Mouse (Mus musculus) lung, adult 18-20 months (tissue): Measurements from ENCODE around the gene 2310011J03Rik.

Experiments used
- DNase-seq, 2 experiments: peaks; one replicate each; pipeline ENCODE4 v3.0.0; 2022; ENCODE audit warnings: mixed read lengths in 2 of 2

Gene 2310011J03Rik

DNA sequence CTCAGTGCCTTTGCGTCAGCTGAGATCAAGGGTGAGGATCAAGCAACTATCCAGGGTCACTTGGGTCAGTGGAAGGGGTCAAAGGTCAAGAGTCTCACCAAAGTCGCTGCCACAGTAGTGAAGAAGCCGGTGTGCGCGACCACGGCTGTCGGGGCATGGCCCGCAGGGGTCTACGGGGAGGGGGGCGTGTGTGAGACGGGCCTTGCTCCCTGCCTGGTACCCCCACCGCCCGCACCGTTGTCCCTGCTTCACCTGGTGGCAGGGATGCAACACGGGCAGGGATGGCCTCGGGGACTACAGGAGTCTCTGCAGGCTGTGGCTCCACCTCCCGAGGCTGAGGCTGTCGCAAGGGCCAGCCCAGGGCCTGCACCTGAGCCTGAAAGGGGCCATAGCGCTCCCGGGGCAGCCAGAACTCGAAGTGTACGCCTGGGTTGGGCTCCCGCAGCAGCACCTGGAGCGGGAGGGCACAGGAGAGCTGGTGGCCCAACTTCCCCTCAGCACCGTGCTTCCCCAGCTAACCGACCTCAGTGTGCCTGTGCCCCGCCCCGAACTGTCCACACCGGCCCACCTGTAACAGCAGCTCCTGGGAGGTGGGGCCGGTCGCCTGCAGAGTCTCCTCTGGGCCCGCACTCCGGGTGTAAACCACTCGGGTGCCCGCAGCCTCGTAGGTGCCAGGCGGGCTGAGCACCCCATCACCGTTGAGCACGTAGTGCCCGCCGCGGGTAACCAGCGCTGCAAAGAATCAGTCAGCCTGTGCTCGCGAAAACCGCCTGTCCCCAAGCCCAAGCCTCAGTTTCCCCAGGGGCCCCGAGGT, 21.4 kb upstream of the 2310011J03Rik start:
- DNase-seq, result no peak

DNA sequence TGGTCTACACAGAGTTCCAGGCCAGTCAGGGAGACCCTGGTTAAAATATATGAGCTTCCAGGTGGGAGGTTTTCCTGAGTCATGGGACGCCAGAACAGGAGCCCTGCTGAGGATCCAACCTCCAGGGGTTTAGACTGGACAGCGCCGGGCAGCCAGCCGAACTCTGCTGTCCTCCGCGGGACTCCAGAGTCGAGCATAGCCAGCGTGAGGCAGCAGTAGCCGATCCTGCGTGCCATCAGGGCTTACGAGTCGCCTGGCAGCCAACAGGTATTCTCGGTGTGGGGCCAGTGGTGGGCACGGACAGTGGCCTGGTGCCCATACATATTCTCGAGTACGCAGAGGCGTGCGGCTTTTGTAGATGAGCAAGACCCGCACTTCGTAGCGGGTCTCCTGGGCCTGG, 20.7 kb upstream of the 2310011J03Rik start:
- DNase-seq, result no peak

DNA sequence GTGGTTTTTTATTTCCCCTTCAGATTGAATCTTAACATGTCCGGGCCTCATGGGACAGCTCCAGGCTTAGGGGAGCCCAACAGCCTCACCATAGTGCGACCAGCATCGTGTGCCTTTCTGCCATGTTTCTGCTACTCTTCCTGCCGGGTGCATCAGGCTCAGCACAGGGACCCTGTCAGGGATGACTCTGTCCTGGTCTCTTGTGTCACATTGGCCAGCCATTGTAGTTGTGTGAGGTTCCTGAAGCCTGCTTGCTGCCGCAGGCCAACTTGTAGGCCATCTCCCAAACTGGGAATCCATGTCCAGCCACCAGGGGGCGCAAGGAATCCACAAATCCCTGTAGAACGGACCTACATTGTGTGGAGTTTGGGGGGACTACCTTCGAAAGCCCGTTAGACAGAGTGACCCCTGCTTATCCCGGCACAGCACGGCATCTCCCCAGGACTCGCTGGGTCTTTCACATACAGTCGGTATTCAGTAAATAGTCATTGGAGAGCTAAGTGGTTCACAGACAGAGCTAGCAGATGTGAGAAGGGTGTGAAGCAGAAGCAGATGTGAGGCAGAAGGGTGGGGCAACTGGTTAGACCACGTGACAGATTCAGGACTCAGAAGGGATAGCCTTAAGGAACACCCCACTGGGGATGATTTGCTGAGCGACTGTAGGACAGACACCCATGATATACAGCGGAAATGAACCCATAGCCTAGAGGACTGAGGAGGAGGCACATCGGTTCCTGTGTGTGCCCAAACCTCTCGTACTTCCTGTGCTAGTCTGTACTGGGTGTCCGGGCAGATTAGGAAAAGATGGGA, 19.8 kb upstream of the 2310011J03Rik start:
- DNase-seq, result peak; percentile 82

DNA sequence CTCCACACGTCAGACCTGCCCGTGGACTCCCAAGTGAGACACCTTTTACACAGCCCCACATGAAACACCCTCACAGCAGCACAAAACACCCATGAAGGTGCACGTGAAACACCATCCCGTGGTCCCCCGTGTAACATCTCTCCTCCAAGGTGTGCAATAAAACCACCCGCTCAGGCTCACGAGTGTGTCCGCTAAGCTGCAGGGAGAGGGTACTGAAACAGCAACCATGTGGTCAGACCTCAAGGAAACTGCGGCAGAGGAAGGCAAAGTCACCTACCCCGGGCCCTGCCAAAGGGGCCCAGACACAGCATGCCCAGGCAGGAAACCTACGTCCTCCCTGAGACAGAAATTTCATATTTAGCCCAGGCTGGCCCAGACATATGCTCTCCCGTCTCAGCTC, 15.9 kb upstream of the 2310011J03Rik start:
- DNase-seq, result no peak

GRCm38 (mm10) chr10:80332525-80332989, 12.2 kb upstream of the 2310011J03Rik start:
- no peak for DNase-seq

DNA sequence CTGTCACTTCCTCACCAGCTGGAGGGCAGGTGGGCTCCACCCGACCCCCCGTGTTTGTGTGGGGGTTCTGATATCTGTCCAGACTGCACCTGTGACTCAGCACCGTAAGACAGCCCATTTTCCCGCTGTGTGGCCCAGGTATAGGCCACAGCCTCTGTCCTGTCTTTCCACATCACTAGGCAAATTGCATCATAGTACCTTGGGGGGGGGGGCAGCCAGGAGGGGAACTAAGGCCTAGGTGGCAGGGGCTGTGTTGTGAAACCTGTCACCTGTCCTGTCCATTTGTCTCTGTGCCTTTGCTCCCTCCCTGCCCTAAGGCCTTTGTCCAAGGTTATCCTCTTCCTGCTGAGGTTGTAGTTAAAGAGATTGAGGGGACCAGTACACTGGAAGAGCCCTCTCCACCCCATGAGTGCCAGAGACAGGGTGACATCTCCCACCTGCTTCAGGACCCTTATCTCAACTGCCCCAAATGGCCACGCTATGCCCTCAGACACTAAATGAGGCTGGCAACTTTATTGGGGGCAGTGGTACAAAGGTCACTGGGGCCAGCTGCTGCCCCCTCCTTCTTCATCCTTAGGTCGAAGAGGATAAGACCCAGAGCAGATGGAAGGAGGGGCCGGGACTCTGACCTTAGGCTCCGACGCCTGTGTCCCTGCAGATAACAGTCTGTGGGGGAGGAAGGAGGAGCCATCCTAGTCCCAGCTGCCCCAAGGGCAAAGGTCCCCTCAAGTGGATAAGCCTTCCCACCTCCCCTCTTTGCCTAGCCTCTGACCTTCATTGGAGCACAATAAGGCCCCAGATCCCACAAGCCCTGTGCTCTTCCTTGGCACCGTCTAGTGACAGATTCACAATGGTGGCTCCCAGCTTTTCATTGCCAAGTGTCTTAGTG, 11.5 kb upstream of the 2310011J03Rik start:
- peak in 1 of 2 experiments; percentile 49 for DNase-seq

DNA sequence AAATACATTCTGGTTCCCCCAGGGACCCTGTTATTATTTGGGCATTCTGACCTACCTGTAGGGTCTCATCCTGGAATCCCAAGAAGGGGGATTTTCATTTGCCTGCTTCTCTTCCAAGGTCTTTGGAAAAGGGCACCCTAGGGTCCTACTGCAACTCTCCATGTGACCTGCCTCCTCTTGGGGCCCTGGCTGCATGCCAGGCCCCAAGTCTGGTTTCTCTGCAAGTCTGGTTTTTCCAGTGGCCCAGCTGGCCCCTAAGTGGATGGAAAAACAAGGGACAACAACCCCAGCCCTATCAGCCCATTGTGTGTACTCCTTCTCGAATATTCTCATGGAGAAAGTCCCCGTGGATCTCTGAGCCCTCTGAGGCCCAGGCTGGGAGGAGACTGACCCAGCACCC, 10.6 kb upstream of the 2310011J03Rik start:
- DNase-seq, result peak; percentile 57 to 66

DNA sequence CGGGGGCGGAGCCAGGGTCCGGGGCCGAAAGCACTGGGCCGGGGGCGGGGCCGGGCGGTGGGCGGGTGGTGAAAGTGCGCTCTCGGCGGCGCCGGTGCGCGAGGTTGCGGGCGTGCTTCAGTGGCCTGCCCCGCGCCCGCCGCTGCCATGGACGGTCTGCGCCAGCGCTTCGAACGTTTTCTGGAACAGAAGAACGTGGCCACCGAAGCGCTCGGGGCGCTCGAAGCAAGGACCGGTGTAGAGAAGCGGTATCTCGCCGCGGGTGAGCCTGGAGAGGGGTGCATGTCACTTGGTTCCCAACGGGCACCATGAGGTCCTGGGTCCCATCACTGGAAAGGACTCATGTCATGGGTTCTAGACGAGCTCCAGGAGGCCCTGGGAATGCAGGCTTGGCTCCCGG, 9.7 kb upstream of the 2310011J03Rik start:
- DNase-seq, result no peak

GRCm38 (mm10) chr10:80329273-80330081, 9.1 kb upstream of the 2310011J03Rik start, which contains the start of the genes Pcsk4 and Reep6:
TSS of gene Pcsk4 (minus strand) at chr10:80329498.
TSS of gene Reep6 (plus strand) at chr10:80329953.
- DNase-seq, result peak; percentile 98 to 99

DNA sequence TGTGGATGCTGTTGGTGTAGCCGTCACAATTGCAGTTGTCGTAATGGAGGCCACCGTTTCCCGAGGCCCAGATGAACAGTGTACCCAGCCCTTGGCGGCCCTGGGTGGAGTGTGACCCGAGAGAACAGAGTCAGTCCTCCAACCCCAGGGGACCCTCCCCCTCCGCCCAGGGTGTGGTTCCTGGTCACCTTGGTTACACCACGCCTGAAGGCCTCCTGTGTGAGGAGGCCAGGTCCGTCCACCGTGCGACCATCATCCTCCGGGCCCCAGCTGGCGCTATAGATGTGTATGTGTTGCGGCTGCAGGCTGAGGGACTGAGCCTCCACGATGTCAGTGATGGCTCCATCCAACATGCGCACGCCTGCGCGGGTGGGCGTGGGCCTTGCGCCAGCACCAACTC, 4.7 kb upstream of the 2310011J03Rik start:
- no peak for DNase-seq

DNA sequence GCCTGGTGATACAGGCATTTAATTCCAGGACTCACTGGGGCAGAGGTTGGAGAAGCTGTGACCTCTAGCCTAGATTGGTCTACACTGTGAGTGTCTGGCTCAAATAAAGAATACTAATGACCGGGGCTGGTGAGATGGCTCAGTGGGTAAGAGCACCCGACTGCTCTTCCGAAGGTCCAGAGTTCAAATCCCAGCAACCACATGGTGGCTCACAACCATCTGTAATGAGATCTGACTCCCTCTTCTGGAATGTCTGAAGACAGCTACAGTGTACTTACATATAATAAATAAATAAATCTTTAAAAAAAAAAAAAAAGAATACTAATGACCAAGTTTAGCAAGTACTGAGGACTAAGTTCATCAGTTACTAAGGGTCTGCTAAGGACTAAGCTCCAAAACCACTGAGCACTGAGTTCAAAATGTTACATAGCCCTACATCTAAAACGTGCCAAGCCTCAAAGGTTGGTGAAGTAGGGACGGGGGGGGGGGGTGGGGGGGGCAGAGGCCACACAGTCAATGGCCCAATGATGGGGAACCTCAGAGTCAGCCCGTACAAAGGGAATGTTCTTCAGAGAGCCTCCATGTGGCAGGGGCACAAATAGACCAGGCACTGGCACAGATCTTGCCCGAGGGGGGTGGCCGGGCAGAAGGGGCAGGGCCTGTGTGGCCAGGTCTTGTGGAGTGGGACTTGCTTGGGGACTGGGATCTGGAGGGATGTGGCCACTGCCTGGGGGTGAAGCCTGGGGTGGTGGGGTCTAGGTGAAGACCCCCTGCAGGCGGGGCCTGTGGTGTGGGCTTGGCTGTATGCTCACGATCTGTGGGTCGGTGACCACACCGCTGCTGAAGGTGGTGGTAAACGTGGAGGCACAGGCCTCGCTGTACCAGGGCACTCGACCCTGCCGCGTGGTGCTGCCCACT, 4.0 kb upstream of the 2310011J03Rik start:
- no peak for DNase-seq

DNA sequence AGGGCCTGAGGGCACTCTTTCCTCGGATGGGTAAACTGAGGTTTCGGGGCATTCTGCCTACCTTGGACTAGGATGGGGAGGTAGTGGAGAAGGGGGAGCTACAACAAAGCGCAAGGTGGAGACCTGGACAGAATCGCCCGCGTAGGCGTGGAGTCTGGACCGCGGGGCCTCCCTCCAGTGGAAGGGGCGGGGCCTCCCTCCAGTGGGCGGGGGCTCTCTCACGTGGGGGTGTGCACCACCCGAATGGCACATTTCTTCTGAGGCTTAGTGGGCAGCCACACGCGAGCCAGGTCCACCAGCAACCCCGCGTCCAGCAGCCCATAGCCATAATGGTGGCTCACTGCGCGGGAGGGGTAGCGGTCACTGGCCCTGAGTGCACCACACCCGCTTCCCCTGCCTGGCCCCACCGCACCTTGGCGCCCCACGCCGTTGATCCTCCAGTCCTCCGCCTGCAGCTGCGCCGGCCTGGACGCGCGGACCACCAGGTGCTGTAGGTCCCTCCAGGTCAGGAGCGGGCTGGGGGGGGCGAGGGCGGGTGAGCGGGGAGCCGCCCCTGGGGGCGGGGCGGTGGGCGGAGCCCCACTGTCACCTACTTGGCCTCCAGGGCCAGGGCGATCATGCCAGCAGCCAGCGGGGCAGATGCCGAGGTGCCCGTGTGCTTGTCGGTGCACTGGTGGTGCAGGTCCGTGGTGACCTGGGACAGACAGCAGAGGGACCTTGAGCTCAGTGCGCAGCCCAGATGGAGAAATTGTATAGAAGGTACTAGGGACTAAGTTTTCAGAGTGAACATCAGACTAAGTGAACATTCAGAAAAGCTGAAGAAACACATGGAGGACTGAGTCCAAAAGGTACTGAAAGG, 3.2 kb upstream of the 2310011J03Rik start:
- peak; percentile 81 to 88 for DNase-seq

GRCm38 (mm10) chr10:80322811-80323211, 2.5 kb upstream of the 2310011J03Rik start:
- DNase-seq, result peak in 1 of 2 experiments; percentile 48

DNA sequence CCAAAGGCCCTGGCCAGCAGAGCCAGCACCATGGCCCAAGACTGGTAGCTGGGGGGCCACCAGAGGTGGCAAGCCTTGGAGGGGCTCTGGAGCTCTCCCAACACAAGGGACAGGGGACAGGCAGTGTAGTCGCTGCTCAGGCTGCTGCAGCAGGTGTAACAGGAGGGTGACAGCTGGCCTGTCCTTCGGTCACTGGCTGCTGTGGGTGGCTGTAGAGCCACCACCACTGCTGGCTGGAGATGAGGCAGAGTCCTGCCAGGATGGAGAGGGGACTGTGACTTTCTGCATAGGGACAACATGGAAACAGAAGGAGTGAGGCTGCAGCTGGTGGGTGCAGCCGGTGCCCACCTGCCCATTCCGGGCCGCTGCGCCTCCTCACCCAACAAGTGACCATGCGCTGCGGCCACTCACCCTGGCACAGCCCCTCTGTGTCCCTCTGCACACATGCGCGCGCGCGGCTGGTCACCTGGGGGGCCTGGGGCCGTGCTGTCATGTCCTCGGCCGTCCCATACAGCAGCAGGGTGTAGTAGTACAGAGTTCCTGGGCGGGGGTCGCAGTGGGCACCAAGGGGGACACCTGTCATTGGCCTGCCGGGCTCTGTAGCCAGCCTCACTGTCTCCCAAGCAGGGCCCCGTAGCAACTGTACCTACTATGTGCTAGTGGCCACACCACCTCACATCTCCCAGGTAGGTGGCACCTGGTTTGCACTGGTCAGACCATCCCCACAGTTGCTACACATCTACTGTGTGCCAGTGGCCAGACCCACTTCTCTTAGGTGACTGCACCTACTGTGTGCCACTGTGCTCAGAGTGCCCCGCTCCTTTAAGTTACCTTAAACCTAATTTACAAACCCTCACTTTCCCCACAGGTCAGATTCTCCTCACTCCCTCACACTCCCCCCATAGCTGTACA, 1.6 kb upstream of the 2310011J03Rik start:
- DNase-seq, result no peak

DNA sequence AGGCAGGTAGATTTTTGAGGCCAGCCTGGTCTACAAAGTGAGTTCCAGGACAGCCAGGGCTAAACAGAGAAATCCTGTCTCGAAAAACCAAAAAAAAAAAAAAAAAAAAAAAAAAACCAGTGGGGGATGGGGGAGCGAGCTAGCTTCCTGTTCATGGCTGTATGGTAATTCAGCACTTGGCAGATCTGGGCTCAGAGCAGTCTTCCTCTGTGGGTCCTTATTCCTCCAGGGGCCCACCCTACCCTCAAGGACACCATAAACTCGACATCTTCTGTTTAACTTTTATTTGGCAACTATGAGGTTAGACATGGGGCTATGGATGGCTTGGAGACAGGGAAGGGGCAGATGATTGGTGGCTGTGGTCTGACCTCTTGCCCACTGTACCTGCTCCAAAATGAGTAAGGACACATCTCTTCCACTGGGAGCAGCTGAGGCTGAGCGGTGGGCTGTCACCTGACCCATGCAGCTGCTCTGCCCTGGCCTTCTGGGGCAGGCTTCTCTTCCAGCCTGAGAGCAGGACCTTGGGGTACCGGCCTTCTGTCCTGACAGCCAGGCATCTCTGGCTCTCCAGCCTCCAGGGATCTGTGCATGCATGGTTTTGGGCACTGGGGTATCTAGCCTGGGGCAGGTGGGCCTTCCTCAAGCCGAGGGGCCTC, 805 bp upstream of the 2310011J03Rik start:
- DNase-seq, result no peak

GRCm38 (mm10) chr10:80317011-80317410, 3.3 kb downstream of the 2310011J03Rik start:
- no peak for DNase-seq

DNA sequence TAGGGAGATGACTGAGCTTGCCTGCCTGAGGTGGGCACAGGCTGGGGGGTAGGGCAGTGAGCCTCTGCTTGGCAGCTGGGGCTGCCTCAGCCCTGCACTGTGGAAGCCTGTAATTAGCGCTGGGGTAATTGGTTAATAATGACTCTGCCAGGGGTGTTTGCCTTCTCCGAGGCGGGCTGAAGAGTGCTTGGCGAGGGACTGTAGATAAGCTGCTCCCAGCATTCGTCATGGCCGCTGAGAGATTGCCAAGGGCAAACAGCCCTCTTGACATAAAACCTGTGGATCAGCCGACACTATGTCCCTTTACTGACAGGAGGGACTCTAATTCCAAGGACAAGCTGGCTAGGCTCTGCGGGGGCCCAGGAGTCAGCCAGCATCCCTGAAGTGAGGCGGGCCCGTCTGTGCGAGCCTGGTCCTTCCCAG, 4.0 kb downstream of the 2310011J03Rik start:
- DNase-seq, result peak in 1 of 2 experiments; percentile 64

DNA sequence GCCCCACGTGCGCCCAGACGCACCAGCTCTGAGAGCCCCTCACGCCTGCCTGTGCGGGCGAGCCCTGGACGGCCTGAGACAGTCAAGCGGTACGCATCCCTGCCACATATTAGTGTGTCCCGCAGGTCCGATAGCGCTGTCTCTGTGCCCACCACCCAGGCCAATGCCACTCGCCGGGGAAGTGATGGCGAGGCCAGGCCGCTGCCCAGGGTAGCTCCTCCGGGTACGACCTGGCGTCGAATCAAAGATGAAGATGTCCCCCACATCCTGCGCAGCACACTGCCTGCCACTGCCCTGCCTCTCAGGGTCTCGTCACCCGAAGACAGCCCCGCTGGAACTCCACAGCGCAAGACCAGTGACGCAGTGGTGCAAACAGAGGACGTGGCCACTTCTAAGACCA, 5.0 kb downstream of the 2310011J03Rik start:
- no peak for DNase-seq
